In genomic region chr12:41500049-41500820, GRCm38 (mm10) we compare ENCODE assay signal across 13 mouse cellular contexts. TPM values are rescaled to one million over a fixed set of nuclear protein-coding genes. Genes with fewer than 3 reads are reported as not detected.
DNase-seq lines count a peak whose midpoint lies in the region; ATAC-seq and TF ChIP-seq lines count a peak whose summit lies in the region.
"Had no signal": no experiment of that assay in that cellular context is flagged by ENCODE, and none has a peak within 500 bp of the region (broad histone marks: within the 10 kb centered on the region; RNA-seq: fewer than 3 reads in every experiment).

No protein-coding gene starts in this region.

- no peak overlapping the region for H3K4me3 ChIP-seq in lung, embryonic 15.5 days
- H3K4me3 ChIP-seq in CH12.LX (replicated peaks in 1 of 3; ENCODE audit: low read depth in 2 of 3, low read length in 2 of 3, poor library complexity in 1 of 3): no peak overlapping the region
- H3K4me3 ChIP-seq in heart, embryonic 12.5 days: no peak overlapping the region
- H3K4me3 ChIP-seq: limb, embryonic 13.5 days had no signal

- TF ChIP-seq POLR2A in CH12.LX (IDR thresholded peaks at IDR 0.05; ENCODE audit: low read depth, low read length): no peak

- H3K4me1 ChIP-seq in lung, embryonic 15.5 days: no peaks in the 10 kb centered on the region
- H3K4me1 ChIP-seq in CH12.LX (ENCODE audit: control insufficient read depth in 1 of 2, insufficient read depth in 2 of 2): peaks cover 0 to 10% of the 10 kb centered on the region in 2 experiments; a peak in 2 of 4 replicates
- no peaks in the 10 kb centered on the region for H3K4me1 ChIP-seq in heart, embryonic 12.5 days (replicated peaks)
- H3K4me1 ChIP-seq: limb, embryonic 13.5 days had no signal

- no peaks in the 10 kb centered on the region for H3K27me3 ChIP-seq in lung, embryonic 15.5 days
- H3K27me3 ChIP-seq in CH12.LX (replicated peaks): no peaks in the 10 kb centered on the region
- H3K27me3 ChIP-seq in heart, embryonic 12.5 days (replicated peaks): no peaks in the 10 kb centered on the region
- H3K27me3 ChIP-seq: limb, embryonic 13.5 days had no signal

- H3K27ac ChIP-seq in lung, embryonic 15.5 days: peak overlapping the region; percentile 51
- H3K27ac ChIP-seq in CH12.LX (ENCODE audit: insufficient read depth, low read depth): no peak overlapping the region
- H3K27ac ChIP-seq in heart, embryonic 12.5 days (ENCODE audit: poor library complexity, severe bottlenecking): no peak overlapping the region
- H3K27ac ChIP-seq: limb, embryonic 13.5 days had no signal

- 32% methylated on average over 9 of the region's 9 CpGs for WGBS in lung, embryonic 15.5 days
- 61% methylated on average over 9 of the region's 9 CpGs for WGBS in heart, embryonic 12.5 days

- DNase-seq in lung, postnatal 14 days: no peak
- peak; percentile 40 for DNase-seq in CH12.LX (ENCODE audit: extremely low read depth)
- peak; percentile 59 for DNase-seq in naive thymus-derived CD4-positive, alpha-beta T cell, adult 2 months (ENCODE audit: low read depth)
- no peak for DNase-seq in Muller cell, postnatal 12 days (ENCODE audit: inconsistent ontology term)
- DNase-seq: adrenal gland, postnatal 10 days; cerebellum, postnatal 10 days; heart, postnatal 10 days; kidney, postnatal 14 days; midbrain, embryonic 14.5 days had no signal

- in situ Hi-C loops in CH12.LX (cut with MboI; ENCODE audit: low pct_ligation_motif_present, low pct_unique_long_range_greater_than_20kb, low sequenced_read_pairs): no loop called here

- no peak for TF ChIP-seq RAD21 in CH12.LX (IDR thresholded peaks at IDR 0.05; ENCODE audit: low read depth, low read length)

- no peaks in the 10 kb centered on the region for H3K79me2 ChIP-seq in CH12.LX (replicated peaks; ENCODE audit: control insufficient read depth, extremely low read depth, insufficient read depth, poor library complexity, severe bottlenecking)

- TF ChIP-seq EP300 in CH12.LX (IDR thresholded peaks at IDR 0.05; ENCODE audit: low read length): no peak

- no peaks in the 10 kb centered on the region for H3K9me3 ChIP-seq in lung, embryonic 15.5 days
- H3K9me3 ChIP-seq in CH12.LX (replicated peaks; ENCODE audit: low read length): no peaks in the 10 kb centered on the region
- no peaks in the 10 kb centered on the region for H3K9me3 ChIP-seq in heart, embryonic 12.5 days (replicated peaks)
- H3K9me3 ChIP-seq: limb, embryonic 13.5 days had no signal

- H3K4me2 ChIP-seq in lung, embryonic 15.5 days: no peak overlapping the region
- 0 out of 2 replicates have a peak overlapping the region, but pooled peaks have one; percentile 13 for H3K4me2 ChIP-seq in CH12.LX (ENCODE audit: insufficient read depth, low read depth, poor library complexity, severe bottlenecking)
- no peak overlapping the region for H3K4me2 ChIP-seq in heart, embryonic 12.5 days
- H3K4me2 ChIP-seq: limb, embryonic 13.5 days had no signal

- no peak for TF ChIP-seq CTCF in CH12.LX (conservative IDR thresholded peaks at IDR 0.05 in 1 of 2, IDR thresholded peaks at IDR 0.05 in 1 of 2; ENCODE audit: low read depth in 2 of 2, low read length in 2 of 2)

- no peaks in the 10 kb centered on the region for H3K36me3 ChIP-seq in lung, embryonic 15.5 days
- H3K36me3 ChIP-seq in CH12.LX (replicated peaks in 1 of 2; ENCODE audit: control insufficient read depth in 1 of 2, insufficient read depth in 1 of 2, low read length in 1 of 2): no peaks in the 10 kb centered on the region
- H3K36me3 ChIP-seq in heart, embryonic 12.5 days: no peaks in the 10 kb centered on the region
- H3K36me3 ChIP-seq: limb, embryonic 13.5 days had no signal

- dilution Hi-C loops in CH12.LX (cut with MboI; ENCODE audit: extremely low pct_ligation_motif_present, extremely low pct_unique_long_range_greater_than_20kb, low sequenced_read_pairs): no loop called here

- peak; percentile 65; the same call in 1 of the 2 replicates for ATAC-seq in lung, embryonic 15.5 days (ENCODE audit: borderline replicate concordance, extremely low read depth, low FRiP score, low TSS enrichment)
- ATAC-seq in granulocyte monocyte progenitor cell, adult 5-6 weeks (replicated peaks; ENCODE audit: poor library complexity, severe bottlenecking): 0 out of 2 replicates have a peak, but pooled peaks have one; percentile 33
- ATAC-seq in heart, embryonic 12.5 days (ENCODE audit: insufficient number of reproducible peaks, low FRiP score): no peak

- H3K9ac ChIP-seq in lung, embryonic 15.5 days: no peak overlapping the region
- H3K9ac ChIP-seq in CH12.LX (ENCODE audit: insufficient read depth, low read depth): no peak overlapping the region
- no peak overlapping the region for H3K9ac ChIP-seq in heart, embryonic 12.5 days
- H3K9ac ChIP-seq: limb, embryonic 13.5 days had no signal

TF ChIP-seq in CH12.LX, 34 proteins besides CTCF, POLR2A, EP300 and RAD21:
- TF ChIP-seq JUN (IDR thresholded peaks at IDR 0.05; ENCODE audit: insufficient read depth, low read depth, low read length) (no peak), IRF4 (IDR thresholded peaks at IDR 0.05; ENCODE audit: low read depth, low read length) (peak; percentile 43; the same call in 1 of the 2 replicates)

RNA-seq across cellular contexts. Expression of gene Lrrn3, which starts 14.0 kb away (rescaled TPM):
- polyA plus RNA-seq in lung, embryonic 15.5 days (2015; fragmentation: Nextera tagmentation; extraction: Ambion mirVana): 17.2 and 18.3 TPM in 2 replicates
- total RNA-seq in CH12.LX (2012; rRNA removed): not detected in 2 replicates
- total RNA-seq in CH12.LX (2014; rRNA removed): 0.05 TPM in 1 of 2 replicates, not detected in the other
- not detected in 2 replicates for polyA plus RNA-seq in CH12.LX (2012; ENCODE audit: insufficient read length, low read depth)
- not detected in 2 replicates for total RNA-seq in granulocyte monocyte progenitor cell, adult 5-6 weeks (2014; fragmentation: Nextera tagmentation)
- total RNA-seq in granulocyte monocyte progenitor cell, adult 5-6 weeks (2017): 0.05 TPM in 1 of 2 replicates, not detected in the other
- polyA plus RNA-seq in heart, embryonic 12.5 days (2016; fragmentation: Nextera tagmentation; extraction: Ambion mirVana): 5.2 and 6.3 TPM in 2 replicates

Comparison
In these comparisons a context has a peak if more than half of its experiments do, and no peak if none do; other contexts are left out.
1. DNase-seq: peak in CH12.LX (single experiment) and naive thymus-derived CD4-positive, alpha-beta T cell, adult 2 months (single experiment); none in lung, postnatal 14 days (single experiment) and Muller cell, postnatal 12 days (single experiment).